Mouse (Mus musculus) retina, embryonic 14.5 days (tissue): ENCODE measurements around the gene Efcc1.

Experiments
- DNase-seq: peaks from one replicate; pipeline ENCODE4 v3.0.0-alpha.2; 2015; ENCODE audit warnings: low spot score

Gene Efcc1

GRCm38 (mm10) chr6:87779174-87780165, 48.8 kb downstream of the Efcc1 start:
- no peak for DNase-seq

GRCm38 (mm10) chr6:87780546-87781301, 50.1 kb downstream of the Efcc1 start:
- no peak for DNase-seq

DNA sequence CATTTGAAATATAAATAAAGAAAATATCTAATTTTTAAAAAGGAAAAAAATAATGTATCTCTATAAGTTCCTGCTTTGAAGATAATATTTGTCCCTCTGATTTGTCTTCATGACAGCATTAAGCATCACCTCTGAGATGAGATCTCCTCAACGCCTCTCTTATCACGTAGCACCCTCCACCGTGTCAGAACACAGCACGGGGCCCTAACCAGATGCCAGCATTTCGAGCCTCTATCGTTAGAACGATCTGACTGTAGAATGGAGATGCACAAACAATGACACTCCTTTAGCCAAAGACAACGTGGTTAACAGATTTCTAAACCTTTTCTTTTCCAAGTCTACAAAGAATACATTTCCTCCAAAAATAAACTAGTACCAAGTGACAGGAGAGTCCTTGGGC, 53.4 kb downstream of the Efcc1 start:
- no peak for DNase-seq

DNA sequence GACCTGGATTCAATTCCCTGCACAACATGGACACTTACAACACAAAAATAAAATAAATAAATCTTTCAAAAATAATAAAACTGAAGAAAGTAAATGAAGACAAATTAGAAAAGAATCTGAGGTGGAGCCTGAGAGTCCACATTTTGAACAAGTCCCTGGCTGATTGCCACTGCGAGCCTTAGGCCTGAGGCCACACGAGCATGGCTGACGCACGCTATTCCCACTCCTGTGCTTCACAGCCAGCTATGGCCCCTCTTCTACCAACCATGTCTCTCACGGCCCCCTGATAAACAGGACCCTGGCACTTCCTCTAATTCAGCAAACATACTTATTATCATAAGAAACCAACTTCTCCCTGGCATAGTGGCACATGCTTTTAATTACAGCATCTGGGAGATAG, 56.0 kb downstream of the Efcc1 start:
- DNase-seq: no peak

GRCm38 (mm10) chr6:87787108-87787890, 56.6 kb downstream of the Efcc1 start:
- DNase-seq: no peak

GRCm38 (mm10) chr6:87788266-87788895, 57.7 kb downstream of the Efcc1 start:
- DNase-seq: no peak

DNA sequence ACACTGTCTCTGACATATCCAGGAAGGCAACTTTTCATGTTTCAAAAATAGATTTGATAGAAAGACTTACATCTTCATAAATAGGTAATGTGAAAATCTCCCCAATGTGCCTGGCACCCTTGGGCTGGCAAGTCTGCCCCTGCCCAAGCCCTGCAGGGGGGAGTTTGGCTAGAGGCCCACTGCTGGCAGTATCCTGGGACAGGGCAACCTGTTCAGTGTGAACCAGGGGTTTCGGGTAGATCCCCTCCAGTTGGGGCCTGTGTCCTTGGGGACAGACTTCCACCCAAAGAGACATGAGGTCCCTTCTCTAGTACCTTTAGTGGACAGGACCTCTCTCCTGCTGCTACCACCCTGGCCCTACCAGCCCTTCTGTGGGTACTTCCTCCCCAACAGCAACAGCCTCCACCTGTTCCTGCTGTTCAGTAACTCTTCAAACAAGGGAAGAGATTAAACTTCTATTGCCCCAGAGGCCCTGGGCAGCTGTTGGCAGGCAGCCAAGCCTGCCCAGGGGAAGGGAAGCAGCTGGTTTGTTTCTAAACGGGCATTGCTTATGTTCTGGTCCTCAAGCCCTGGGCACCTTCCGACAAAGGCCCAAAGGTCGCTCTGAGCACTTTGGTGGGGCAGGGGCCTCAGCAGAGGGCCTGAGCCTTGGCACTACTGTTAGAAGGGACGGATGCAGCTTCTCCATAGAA, 58.4 kb downstream of the Efcc1 start:
- no peak for DNase-seq

DNA sequence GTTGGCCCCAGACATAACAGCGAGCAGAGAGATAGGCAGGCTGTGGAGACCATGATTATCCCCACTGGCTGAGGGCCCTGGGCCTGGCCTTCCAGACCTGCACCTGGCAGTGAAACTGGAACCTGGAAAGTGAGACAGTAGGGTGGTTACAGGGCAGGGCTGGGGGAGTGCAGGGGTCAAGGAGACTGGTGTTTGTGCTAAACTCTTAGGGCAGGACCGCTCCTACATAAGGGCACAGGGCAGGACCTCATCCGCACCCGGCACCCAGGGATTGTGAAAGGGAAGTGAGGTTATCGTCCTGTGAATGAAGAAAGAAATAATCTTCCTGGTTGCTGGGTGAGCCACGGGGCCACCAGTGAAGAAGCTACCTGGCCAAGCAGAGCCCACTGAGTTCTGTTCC, 59.1 kb downstream of the Efcc1 start:
- DNase-seq: no peak

- DNase-seq: no peak
Measured at GRCm38 (mm10) chr6:87790779-87791480, 60.3 kb downstream of the Efcc1 start.

DNA sequence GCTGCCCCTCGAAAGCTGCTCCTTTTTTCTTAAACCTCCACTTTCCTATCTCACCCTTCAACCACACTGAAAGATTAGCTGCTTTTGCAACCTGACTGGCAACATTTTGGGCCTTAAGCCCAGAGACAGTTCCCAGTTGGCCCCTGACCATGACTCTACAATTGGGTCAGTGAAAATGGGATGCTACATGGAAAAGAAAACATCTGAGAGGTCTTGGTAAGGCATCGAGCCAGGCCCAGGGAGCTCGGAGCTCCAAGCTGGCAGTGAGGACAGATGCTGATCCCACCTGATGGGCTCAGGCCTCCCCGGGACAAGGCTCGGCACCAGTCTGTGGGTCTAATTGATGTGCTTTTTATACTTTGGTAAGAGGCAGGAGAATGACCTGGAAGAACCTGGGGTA, 61.2 kb downstream of the Efcc1 start:
- no peak for DNase-seq

DNA sequence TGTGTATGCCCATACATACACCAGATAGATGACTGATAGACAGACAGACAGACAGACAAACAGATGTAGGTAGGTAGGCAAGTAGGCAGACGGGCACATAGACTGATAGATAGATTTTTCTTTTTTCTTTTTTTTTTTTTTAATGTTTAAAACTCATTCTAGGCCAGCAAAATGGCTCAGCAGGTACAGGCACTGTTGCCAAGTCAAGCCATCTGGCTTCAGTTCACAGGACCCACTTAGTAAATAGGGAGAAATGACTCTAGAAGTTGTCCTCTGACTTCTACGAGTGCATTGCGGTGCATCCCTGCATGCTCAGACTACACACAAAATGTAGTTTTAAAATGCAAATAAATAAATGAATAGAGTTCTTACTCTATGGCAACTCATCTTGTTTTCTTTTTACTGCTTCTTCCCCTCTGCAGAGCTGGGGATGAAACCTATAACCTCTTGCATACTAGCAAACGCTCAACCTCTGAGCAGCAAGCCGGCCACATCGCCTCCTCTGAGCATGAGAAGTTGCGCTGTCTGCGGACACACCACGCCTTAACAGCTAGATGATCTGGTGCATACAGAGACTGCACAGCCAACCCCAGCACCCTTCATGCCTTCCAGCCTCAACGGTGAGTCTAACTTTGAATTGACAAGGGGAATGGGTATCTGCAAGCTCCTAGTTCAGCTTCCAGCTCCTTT, 63.3 kb downstream of the Efcc1 start:
- no peak for DNase-seq

DNA sequence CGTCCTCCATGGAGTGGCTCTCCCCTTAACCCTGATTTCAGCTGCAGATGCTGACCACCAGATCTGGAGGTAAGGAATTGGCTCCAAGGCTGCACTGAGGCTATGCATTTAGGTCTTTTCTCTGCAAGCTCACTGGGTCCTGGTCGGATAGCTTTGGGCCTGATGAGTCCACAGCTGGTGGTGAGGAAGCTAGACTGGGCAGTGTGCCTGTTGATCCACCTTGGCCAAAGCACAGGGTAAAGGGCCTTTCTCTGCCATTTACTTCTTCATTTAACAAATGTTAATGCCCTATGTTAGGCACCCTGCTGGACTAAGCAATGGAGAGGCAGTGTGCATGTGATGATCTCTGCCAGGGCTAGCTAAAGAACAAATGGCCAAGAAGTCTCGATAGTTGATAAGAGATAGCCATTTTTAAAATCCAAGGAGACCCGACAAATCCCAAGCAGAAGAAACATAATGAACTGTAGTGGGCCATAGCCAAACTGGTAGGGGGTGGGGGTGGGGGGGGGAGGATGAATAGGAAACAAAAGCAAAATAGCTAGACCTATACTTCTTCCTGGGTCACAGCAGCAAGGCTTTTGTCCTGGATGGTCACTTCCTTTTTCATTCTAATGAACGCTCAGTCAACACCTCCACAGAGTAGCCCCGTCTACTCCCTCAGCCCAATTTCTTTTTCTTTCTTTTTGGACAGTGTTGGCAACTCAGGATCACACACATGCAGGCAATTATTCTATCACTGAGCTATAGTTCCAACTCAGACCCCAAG, 64.9 kb downstream of the Efcc1 start:
- no peak for DNase-seq

GRCm38 (mm10) chr6:87796251-87796880, 65.7 kb downstream of the Efcc1 start:
- no peak for DNase-seq

- DNase-seq: no peak
Measured at GRCm38 (mm10) chr6:87797321-87797720, 66.7 kb downstream of the Efcc1 start.

GRCm38 (mm10) chr6:87799576-87799975, 68.9 kb downstream of the Efcc1 start:
- DNase-seq: no peak

DNA sequence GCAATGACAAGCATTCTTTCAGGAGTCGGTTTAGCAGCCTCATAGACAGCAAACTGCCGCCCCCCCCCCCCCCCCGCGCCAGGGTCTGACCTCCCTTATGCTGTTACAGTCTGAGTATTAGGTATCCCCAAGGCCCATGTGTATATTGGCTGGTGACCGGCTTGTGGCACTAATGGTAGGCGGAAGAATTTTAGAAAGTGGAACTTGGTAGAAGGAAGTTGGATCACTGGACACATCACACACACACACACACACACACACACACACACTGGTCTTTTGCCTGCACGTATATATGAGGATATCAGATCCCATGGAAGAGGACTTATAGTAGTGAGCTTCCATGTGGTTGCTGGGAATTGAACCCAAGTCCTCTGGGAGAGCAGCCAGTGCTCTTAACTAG, 71.8 kb downstream of the Efcc1 start:
- DNase-seq: no peak

DNA sequence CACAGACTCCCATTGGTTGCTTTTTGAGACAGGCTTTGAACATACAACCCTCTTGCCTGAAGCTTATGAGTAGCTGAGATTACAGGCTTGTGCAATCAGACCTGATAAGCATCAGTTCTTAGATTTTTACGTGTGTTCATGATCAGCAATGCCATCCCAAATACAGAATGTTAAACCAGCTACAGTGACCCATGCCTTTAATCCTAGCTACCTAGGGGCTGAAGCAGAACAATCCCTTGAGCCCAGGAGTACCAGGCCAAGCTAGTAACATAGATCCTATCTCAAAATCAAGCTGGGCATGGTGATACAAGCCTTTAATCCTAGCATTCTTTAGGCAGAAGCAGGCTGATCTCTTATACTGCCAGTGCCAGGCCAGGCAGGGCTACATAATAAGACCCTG, 73.4 kb downstream of the Efcc1 start:
- no peak for DNase-seq

- no peak for DNase-seq
Measured at GRCm38 (mm10) chr6:87804886-87805285, 74.2 kb downstream of the Efcc1 start.

DNA sequence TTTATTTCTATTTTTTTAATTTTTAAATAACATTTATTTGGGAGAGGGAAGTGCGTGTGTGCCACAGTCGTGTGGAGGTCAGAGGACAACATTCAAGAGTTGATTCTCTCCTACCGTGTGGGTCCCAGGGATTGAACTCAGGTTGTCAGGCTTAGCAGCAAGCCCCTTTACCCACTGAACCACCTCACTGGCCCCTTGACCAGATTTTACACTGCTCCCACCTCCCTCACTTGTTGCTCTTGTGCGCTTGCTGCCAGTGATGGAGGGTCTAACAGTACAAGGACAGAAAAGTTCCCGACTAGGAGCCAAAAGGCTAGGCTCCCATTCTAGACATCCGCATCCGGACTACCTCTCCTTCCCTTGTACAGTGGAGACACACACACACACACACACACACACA, 74.8 kb downstream of the Efcc1 start:
- DNase-seq: no peak
